Mouse (Mus musculus) G1E (cell line): ENCODE measurements at regions not wholly inside any gene's neighbourhood (a gene's known extent, or its start where the extent isn't known, plus 50 kb on each side); places are given as distances from the start of the nearest gene placed in this dataset.

Experiments used
- ATAC-seq: 2 replicates; pipeline ENCODE4 v1.8.0; 2016; ENCODE audit warnings: mild to moderate bottlenecking; ENCODE audit not compliant: insufficient number of reproducible peaks, poor library complexity, low FRiP score, severe bottlenecking; ENCODE audit errors: extremely low read depth
- DNase-seq: peaks from one replicate; pipeline ENCODE4 v3.0.0; 2012; ENCODE audit warnings: low spot score
- H3K27me3 ChIP-seq: 2 replicates; pipeline ENCODE4 v1.6.1; 2012; ENCODE audit warnings: mild to moderate bottlenecking, low read length, inconsistent platforms; ENCODE audit not compliant: insufficient read depth
- H3K36me3 ChIP-seq: replicated peaks from 2 replicates; pipeline ENCODE3; 2012; ENCODE audit warnings: mild to moderate bottlenecking, inconsistent platforms
- H3K4me1 ChIP-seq: 2 replicates; pipeline ENCODE4 v1.6.1; 2012; ENCODE audit warnings: low read depth, low read length, inconsistent platforms, mixed read lengths; ENCODE audit not compliant: insufficient read depth
- H3K4me3 ChIP-seq: 2 replicates; pipeline ENCODE4 v1.5.1; 2012; ENCODE audit warnings: low read depth, mild to moderate bottlenecking, inconsistent platforms, low read length, moderate library complexity, mixed read lengths
- H3K9me3 ChIP-seq: replicated peaks from 2 replicates; pipeline ENCODE4 v1.6.1; 2012; ENCODE audit warnings: inconsistent platforms
- CTCF ChIP-seq: IDR thresholded peaks from 2 replicates; pipeline ENCODE4 v1.5.1; 2012; ENCODE audit warnings: low read depth, low read length, inconsistent platforms, mixed read lengths
- GATA1 ChIP-seq: IDR thresholded peaks from 2 replicates; pipeline ENCODE4 v1.6.1; 2012; ENCODE audit warnings: borderline replicate concordance, low read length, inconsistent platforms, mixed read lengths
- GATA2 ChIP-seq: IDR thresholded peaks from 2 replicates; pipeline ENCODE4 v1.6.1; 2012; ENCODE audit warnings: low read depth, low read length, inconsistent platforms, borderline replicate concordance
- POLR2AphosphoS5 ChIP-seq: IDR thresholded peaks from 2 replicates; pipeline ENCODE4 v1.6.1; 2012; ENCODE audit warnings: low read depth, low read length, inconsistent platforms; ENCODE audit not compliant: insufficient replicate concordance
- TAL1 ChIP-seq: conservative IDR thresholded peaks from 2 replicates; pipeline ENCODE4 v1.6.1; 2012; ENCODE audit warnings: low read depth, low read length, inconsistent platforms, mixed read lengths

DNA sequence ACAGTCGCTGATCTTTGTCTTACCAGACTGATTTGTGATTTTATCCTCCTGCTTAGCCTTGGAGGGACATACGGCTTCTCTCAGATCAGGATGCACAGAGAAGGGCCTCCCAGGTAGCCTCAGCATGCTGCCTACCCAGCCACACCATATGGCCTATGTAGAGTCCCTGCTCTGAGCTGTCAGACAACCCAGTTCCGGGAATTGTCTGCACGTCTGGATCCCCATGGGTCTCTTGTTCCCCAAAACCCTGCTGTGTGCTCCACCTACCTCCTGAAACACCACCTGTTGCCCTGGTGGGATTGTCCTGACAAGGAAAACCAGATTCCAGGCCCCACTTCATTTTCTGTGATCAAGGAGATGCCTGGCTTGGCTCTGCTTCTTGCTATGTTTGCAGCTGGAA, 64.1 kb upstream of the Acbd6 start:
- no peak for ATAC-seq

DNA sequence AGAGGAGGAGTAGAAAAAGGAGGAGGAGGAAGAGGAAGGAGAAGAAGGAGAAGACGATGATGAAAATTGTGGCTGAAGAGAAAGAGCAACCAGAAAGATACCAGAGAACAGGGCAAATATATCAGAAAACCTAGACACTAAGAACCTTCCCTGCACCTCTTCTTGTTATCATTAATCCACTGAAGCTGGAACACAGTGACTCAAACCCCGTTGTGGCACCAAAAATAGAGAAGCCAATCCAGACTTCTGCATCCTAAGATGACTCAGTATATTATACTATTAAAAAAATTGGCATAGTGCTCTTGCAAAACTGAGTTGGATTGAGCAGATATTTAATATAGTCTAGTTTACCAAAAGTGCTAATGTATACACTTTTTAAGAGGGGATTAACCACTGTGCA, 63.6 kb upstream of the Acbd6 start:
- ATAC-seq (no peak), DNase-seq (no peak)
- H3K27me3 ChIP-seq = peaks cover 33% of the 10 kb centered on the region
- H3K4me1 ChIP-seq = no peaks in the 10 kb centered on the region
- no peak overlapping the region for H3K4me3 ChIP-seq
- H3K36me3 ChIP-seq = no peaks in the 10 kb centered on the region
- TF ChIP-seq TAL1 (no peak), GATA1 (no peak)
- H3K9me3 ChIP-seq = no peaks in the 10 kb centered on the region

More for the DNA sequence above, 64.1 kb upstream of the Acbd6 start:
- H3K4me1 ChIP-seq = no peaks in the 10 kb centered on the region
- H3K4me3 ChIP-seq = no peak overlapping the region
- no peak for DNase-seq
- H3K36me3 ChIP-seq = no peaks in the 10 kb centered on the region
- peaks cover 34% of the 10 kb centered on the region for H3K27me3 ChIP-seq
- H3K9me3 ChIP-seq = no peaks in the 10 kb centered on the region
- no peak for TF ChIP-seq CTCF

DNA sequence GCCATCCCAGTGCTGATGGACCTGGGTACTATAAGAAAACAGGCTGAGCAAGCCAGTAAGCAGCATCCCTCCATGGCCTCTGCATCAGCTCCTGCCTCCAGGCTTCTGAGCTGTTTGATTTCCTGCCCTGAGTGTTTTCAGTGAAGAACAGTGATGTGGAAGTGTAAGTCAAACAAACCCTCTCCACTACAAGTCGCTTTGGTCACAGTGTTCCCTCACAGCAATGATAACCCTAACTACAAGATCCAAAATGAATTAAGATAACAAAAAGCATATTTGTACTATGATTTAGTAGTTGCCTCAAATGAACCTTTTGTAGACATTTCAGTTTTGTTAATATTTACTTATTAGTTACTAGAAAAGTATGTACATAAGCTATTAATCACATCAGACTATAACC, 58.2 kb upstream of the Acbd6 start:
- Histone ChIP-seq H3K9me3 (no peaks in the 10 kb centered on the region), H3K4me3 (no peak overlapping the region)
- no peak for ATAC-seq

DNA sequence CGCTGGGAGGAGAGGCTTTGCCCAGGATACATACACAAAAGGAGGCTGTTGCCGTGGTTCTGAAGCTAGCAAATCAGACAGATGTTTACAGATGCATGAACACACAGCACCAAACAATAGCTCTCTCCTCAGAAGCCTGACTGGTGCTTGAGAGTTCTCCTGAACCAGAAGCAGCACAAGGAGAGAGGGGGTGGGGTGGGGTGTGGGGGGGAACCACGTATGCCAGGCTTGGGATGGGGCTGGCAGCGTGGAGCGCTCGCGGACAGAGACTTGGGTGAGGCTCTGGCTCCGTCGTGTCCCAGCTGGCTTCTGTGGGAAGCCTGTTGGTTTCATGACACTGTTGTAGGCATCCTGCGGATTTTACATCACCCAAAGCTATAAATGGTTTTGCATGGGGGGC, 55.1 kb upstream of the Acbd6 start:
- no peak for TF ChIP-seq POLR2AphosphoS5
- TF ChIP-seq GATA2 = no peak
- peaks cover 4% of the 10 kb centered on the region for H3K4me1 ChIP-seq
- DNase-seq (no peak), ATAC-seq (no peak)
- no peak overlapping the region for H3K4me3 ChIP-seq
- peaks cover 11% of the 10 kb centered on the region; the same call in 1 of the 2 replicates for H3K27me3 ChIP-seq
- no peaks in the 10 kb centered on the region for H3K36me3 ChIP-seq
- H3K9me3 ChIP-seq = no peaks in the 10 kb centered on the region

More for the DNA sequence above, 58.2 kb upstream of the Acbd6 start:
- Histone ChIP-seq H3K36me3 (no peaks in the 10 kb centered on the region), H3K4me1 (no peaks in the 10 kb centered on the region), H3K27me3 (peaks cover 4% of the 10 kb centered on the region; the same call in 1 of the 2 replicates)
- no peak for TF ChIP-seq GATA1
- DNase-seq = no peak

DNA sequence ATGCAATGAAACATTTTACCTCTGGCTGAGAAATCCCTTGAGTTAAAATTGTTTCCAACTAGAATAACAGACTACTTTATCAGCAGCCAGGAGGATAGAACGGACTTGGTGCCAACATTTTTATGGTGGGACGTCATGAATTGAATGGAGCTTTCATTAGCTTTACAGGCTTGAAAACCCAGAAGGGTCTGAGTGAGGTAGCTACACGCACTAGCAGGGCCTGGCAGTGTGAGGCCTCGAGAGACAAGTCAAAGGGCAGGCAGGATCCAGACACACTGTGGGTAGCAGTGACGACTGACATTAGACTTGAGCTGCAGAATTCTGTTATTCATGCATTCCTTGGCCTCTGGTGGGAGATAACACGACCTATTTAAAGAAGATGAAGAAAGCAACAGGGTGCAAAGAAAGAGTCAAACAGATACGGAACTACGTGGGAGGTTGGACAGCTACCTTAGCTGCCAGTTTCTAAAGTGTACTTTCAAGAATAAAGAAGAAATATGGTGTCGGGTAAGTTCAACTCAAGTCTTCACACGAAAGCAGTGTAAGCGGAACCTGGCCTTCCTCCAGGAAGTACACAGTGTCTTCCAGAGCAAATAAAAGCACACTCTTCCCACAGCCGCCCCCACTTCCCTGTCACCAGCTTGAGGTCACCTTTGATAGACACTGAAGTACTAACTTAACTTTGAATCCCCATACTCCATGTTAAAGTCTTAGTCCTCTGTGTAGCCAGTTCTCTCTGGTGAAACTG, 53.2 kb upstream of the Acbd6 start:
- H3K4me3 ChIP-seq = no peak overlapping the region
- H3K4me1 ChIP-seq = peaks cover 4% of the 10 kb centered on the region
- DNase-seq = no peak
- H3K9me3 ChIP-seq = peaks cover 3% of the 10 kb centered on the region; the same call in 1 of the 2 replicates
- TF ChIP-seq CTCF = no peak
- TF ChIP-seq POLR2AphosphoS5 = no peak
- no peak for TF ChIP-seq GATA2
- no peak for TF ChIP-seq GATA1
- no peak for TF ChIP-seq TAL1
- no peak for ATAC-seq
- H3K36me3 ChIP-seq = no peaks in the 10 kb centered on the region
- peaks cover 17% of the 10 kb centered on the region; the same call in 1 of the 2 replicates for H3K27me3 ChIP-seq

DNA sequence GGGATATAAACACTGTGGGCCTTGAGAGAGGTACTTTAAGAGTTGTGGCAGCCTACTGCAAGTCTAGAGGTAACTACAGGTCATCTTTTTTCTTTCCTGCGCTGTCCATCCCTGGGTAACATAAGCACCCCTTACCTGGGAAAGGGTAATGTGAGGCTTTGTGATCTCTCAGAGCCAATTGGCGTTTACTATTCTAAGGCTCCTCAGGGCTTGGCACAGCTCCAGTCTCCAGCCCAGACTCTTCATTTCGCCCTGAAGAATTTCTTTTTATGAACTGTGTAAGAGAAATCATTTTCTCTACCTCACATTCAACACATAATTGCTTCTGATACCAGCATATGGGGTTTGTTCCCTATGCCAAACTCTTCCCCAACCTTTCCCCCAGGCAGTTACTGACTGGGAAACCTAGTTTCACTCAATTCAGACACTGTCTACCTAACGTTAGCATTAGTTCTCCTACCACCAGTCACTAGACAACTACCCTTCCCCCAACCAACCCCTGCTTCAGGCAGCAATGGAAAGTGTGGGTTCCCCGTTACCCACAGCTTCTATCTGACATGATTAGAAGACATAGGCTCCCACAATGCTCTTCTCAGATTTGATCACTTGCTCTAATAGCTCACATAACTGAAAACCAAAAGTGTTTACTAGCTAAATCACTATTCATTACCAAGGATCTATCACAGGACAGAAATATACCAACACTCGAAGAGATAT, 52.4 kb upstream of the Acbd6 start:
- TF ChIP-seq GATA1 (no peak), POLR2AphosphoS5 (no peak), TAL1 (no peak), GATA2 (no peak), CTCF (no peak)

More for the DNA sequence above, 52.4 kb upstream of the Acbd6 start:
- Histone ChIP-seq H3K27me3 (peaks cover 23% of the 10 kb centered on the region; the same call in 1 of the 2 replicates), H3K4me1 (peaks cover 4% of the 10 kb centered on the region), H3K9me3 (peaks cover 3% of the 10 kb centered on the region; the same call in 1 of the 2 replicates), H3K4me3 (no peak overlapping the region), H3K36me3 (no peaks in the 10 kb centered on the region)
- DNase-seq = no peak
- no peak for ATAC-seq
